Mouse (Mus musculus): ENCODE data around the gene Rnf182.

Rnf182 gene

DNA sequence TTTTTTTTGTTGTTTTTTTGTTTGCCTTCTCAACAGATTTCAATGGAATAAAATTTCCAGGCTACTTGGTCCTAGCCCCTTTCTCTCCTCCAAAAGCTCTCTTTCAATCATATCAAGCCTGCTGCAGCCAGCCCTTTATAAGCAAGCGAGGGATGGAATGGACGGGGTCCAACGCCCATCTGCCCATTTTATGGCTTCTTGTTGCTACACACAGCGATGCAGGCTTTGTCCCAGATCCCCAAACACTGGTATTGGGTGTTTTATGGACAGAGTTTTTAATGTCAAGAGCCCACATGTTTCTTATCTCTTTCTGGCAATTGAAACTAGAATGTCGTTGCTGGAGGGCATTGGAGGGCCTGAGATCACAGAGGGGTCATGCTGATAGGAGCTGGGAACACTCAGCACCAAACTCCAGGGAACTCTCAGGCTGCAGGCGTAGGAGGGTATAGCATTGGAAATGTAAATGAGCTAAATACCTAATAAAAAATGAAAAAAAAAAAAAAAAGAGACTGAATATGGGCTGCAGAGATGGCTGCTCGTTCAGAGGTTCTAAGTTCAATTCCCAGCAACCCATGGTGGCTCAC lies 89.1 kb downstream of the Rnf182 start:
- no peak for DNase-seq

DNA sequence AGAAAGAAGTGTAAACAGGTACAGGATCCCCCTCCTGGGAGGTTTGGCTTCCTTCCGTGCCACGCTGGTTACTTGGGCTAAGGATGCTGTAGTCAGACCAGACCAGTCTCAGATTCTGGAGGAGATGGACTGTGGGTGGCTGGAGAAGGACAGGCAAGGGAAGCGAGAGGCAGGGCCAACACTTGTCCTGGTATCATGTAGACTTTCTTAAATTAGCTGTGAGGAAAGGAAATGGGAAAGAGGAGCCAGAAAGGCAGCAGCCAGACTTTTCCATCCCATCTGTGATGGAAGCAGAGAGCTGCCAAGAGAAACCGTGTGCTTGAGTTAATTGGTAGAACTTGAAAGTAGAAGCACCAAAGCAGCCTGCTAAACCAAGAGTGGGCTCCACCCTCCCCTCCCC lies 90.9 kb downstream of the Rnf182 start:
- peak; percentile 84 for DNase-seq

DNA sequence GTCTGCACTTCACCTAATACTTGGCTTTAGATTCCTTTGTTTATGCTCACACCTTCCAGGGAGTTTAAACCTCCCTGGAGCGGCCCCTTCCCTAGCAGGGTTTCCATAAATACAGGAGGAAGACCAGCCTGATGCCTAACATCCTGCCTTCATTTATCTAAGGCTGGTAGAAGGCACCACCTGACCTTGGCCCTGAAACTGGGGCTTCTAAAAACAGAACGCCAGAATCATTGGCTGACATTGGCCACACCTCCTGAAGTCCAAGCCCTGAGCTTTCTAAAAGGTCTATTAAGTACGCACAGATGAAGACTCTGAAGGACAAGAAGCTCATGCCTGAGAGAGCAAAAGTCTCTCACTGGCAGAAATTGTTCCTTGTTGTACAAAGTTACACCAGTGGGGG lies 94.0 kb downstream of the Rnf182 start:
- no peak for DNase-seq

DNA sequence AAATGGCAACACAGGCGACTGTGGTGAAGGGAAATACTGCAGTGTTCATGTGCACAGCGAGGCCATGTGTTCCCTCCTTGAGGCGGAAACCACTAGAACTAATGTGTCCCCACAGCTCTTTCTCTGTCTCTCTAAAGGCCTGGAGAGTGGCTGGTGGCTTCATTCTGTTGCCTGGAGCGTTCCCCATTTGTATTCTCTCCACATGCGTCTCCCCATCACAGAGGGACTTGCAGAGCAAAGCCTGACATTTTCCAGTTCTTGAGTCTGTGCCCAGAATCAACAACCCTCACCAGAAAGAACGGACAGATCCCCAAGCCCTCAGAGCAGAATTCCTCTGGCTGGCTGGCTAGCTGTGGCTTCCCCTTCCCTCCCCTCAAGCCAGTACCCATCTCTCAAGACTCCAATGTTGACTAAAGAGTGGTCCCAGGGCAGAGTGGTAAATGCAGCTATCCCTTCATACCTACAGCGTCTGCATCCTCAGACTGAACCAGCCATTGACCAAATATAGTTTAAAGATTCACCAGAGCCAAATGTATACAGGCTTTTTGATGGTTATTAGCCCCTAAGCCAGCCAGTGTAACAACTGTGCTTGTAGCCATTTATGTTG lies 96.3 kb downstream of the Rnf182 start:
- DNase-seq, result no peak

DNA sequence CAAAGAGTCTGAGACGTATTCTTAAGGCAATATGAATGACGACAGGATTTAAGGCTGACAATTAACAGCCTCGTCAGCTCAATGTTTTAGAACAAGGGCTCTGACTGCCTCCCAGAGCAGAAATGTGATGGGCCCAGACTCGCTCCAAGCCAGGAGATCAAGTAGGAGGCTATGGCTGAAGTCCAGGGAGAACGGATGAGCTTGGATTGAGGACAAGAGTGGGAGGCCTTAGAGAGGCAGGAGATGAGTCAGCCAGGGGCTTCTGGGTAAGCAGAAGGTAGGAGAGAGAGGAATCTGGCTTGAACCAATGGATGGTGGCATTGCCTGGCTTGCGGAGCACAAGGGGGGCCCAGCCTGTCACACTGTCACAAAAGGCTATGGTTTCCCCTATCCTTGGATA lies 99.2 kb downstream of the Rnf182 start:
- no peak for DNase-seq

DNA sequence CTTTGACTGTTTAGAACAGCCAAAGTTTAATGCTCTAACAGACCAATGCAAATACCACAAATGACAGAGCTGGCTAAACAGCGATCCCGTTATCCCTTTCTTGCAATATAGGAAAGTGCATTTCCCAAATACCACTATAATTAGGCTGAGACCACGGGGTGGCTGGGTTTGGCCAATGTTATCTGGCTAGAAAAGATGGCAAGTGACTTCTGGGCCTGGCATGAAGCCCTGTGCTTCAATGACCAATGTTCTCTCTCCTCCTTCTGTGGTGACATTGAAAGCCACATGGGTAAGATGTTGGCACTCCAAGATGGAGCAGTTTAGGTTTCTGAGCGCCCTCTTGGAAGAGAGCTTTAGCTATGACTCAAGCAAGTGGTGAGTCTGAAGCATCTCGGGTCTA lies 100.0 kb downstream of the Rnf182 start:
- DNase-seq, result no peak

DNA sequence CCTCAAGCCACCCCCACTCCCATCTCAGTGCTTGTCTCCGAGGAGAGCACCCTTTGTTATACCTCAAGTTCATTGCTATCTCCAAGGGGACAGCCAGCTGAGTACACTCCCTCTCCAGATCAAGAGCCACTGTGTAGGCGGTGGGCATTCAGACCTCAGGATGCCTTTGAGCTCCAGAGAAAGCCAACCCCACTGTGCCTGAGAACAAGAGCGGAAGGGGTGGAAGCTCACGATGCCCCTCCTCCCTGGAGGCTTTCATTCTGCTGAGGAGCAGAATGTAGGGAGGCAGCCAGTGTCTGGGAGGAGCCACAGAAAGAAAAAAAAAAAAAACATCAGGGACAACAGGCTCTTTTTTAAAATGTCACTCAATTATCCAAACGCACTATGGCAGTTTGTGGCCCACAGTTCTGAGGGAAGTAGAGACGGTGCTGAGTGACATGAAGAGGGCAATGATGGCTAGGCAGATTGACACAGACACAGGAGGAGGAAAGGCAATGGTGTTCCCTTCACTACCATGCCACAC lies 101.1 kb downstream of the Rnf182 start:
- no peak for DNase-seq

DNA sequence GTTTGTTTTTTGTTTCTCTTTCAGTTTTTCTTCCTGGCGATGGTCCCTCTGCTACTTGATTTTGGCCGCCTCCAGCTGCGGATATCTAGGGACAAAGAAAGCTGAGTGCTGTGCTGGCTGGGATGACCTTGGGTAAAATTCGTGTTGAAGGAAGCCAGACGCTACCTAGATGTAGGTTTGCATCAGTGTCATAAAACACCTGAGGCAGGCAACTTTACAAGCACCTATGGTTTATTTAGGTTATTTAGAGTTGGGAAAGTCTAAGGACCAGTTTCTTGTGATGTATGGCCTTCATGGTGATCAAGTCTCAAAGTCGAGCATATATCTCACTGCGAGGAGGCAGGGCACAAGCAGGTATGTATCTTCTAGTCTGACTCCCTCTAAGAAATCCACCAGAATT lies 102.7 kb downstream of the Rnf182 start:
- DNase-seq, result no peak

DNA sequence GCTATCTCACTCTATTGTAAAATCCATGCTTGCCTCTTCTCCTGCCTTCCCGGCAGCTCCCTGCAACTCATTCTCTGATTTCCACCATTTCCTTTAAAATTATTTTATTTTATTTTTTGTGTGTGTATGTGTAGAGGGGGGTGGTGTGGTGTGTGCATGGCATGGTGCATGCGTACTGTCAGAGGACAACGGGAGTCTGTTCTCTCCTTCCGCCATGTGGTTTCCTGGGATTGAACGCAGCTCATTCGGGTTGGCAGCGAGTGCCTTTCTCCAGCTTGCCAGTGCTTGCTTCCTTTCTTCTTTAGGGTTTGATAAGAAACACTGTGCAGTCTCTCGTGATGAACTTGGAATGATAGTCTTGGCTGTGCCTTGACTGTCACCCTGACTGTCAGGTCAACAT lies 105.0 kb downstream of the Rnf182 start:
- no peak for DNase-seq
